Mouse (Mus musculus) hindbrain, postnatal 0 days (tissue): ENCODE results near the gene Maml3. TPM values are rescaled to one million over a fixed set of nuclear protein-coding genes. Genes with fewer than 3 reads are reported as not detected.

Experiments used
- ATAC-seq: fragments of 200-750 bp; cut with Nextera tagmentation; 2 replicates; pipeline ENCODE4 v1.8.0; 2017; ENCODE audit warnings: mild to moderate bottlenecking, moderate TSS enrichment, moderate library complexity
- DNase-seq: peaks from one replicate; pipeline ENCODE4 v3.0.0-alpha.2; 2015; ENCODE audit warnings: low spot score
- H3K27ac ChIP-seq: fragments of 300-500 bp; sonication (generic); 2 replicates; pipeline ENCODE4 v1.5.1; 2014; ENCODE audit warnings: mild to moderate bottlenecking
- H3K27me3 ChIP-seq: fragments of 300-500 bp; sonication (generic); 2 replicates; pipeline ENCODE4 v1.6.1; 2014; ENCODE audit warnings: low read length, mixed read lengths; ENCODE audit not compliant: insufficient read depth
- H3K36me3 ChIP-seq: fragments of 300-500 bp; sonication (generic); 2 replicates; pipeline ENCODE4 v1.6.1; 2014; ENCODE audit warnings: low read length, mixed read lengths; ENCODE audit not compliant: insufficient read depth
- H3K4me1 ChIP-seq: fragments of 300-500 bp; sonication (generic); 2 replicates; pipeline ENCODE4 v1.6.1; 2014; ENCODE audit warnings: antibody characterized with exemption, low read length, mixed read lengths; ENCODE audit not compliant: insufficient read depth
- H3K4me2 ChIP-seq: fragments of 300-500 bp; sonication (generic); 2 replicates; pipeline ENCODE4 v1.6.1; 2014; ENCODE audit warnings: low read depth, mild to moderate bottlenecking, low read length, moderate library complexity, mixed read lengths
- H3K4me3 ChIP-seq: fragments of 300-500 bp; sonication (generic); 2 replicates; pipeline ENCODE4 v1.5.1; 2014; ENCODE audit warnings: low read length
- H3K9ac ChIP-seq: fragments of 300-500 bp; sonication (generic); replicated peaks from 2 replicates; pipeline ENCODE4 v1.6.1; 2014; ENCODE audit warnings: mild to moderate bottlenecking, low read length, moderate library complexity, mixed read lengths
- H3K9me3 ChIP-seq: fragments of 300-500 bp; sonication (generic); 2 replicates; pipeline ENCODE4 v1.6.1; 2016; ENCODE audit warnings: low read length, mixed read lengths
- CTCF ChIP-seq: IDR thresholded peaks from 2 replicates; pipeline ENCODE4 v1.5.1; 2016; ENCODE audit warnings: antibody characterized with exemption, control low read depth, low read depth
- WGBS: fragments of 180-500 bp; shearing (Covaris S2); extraction: QIAGEN DNeasy Blood & Tissue Kit; methylation state at CpG from one replicate; pipeline ENCODE4 v1.1.7; 2014; 5-methylcytosine and 5-hydroxymethylcytosine counted together
- polyA plus RNA-seq: library from polyadenylated mRNA; unstranded; fragments of >200 nt; fragmentation: Nextera tagmentation; extraction: Ambion mirVana; gene quantifications from 2 replicates; pipeline ENCODE4 v1.2.1, GENCODE M21; 2015
- total RNA-seq: library from RNA; depleted of rRNA; stranded (reverse); fragments of >200 nt; gene quantifications from 2 replicates; pipeline ENCODE4 v1.2.3, GENCODE M21; 2014

The Maml3 gene
- total and polyA plus RNA-seq, 2 experiments from 2014 or later, result 4.8 to 18.8 TPM

DNA sequence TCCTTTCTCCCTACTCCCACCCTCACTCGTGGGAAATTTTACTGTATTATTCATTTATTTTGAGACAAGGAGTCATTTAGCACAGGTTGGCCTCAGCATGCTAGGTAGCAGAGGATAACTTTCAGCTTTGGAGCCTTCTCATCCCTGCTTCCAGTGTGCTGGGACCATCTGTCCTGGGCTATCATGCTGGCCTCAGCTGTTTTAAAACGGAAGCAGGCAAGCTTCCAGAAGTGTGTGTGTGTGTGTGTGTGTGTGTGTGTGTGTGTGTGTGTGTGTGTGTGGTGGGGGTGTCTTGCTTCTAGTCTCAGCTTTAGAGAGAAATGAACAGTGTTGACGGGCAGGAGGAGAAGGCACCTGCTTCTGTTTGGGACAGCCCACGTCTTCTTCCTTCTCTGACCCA lies 387.0 kb downstream of the Maml3 start:
- H3K9ac ChIP-seq, result no peak overlapping the region
- ATAC-seq, result 0 out of 2 replicates have a peak, but pooled peaks have one; percentile 2
- no peak overlapping the region for H3K27ac ChIP-seq
- H3K27me3 ChIP-seq, result no peaks in the 10 kb centered on the region
- no peaks in the 10 kb centered on the region for H3K36me3 ChIP-seq
- no peak overlapping the region for H3K4me2 ChIP-seq
- H3K4me3 ChIP-seq, result no peak overlapping the region
- no peak for TF ChIP-seq CTCF
- WGBS, result 71% methylated on average over 4 of the region's 4 CpGs
- no peak for DNase-seq
- no peaks in the 10 kb centered on the region for H3K4me1 ChIP-seq
- no peaks in the 10 kb centered on the region for H3K9me3 ChIP-seq

GRCm38 (mm10) chr3:51717455-51717854 lies 387.4 kb downstream of the Maml3 start:
- no peaks in the 10 kb centered on the region for H3K4me1 ChIP-seq
- no peak overlapping the region for H3K27ac ChIP-seq
- H3K4me3 ChIP-seq, result no peak overlapping the region
- no peak for TF ChIP-seq CTCF
- WGBS, result 76% methylated on average over 3 of the region's 3 CpGs
- H3K4me2 ChIP-seq, result no peak overlapping the region
- no peak for DNase-seq
- H3K9me3 ChIP-seq, result no peaks in the 10 kb centered on the region
- no peak overlapping the region for H3K9ac ChIP-seq
- H3K36me3 ChIP-seq, result no peaks in the 10 kb centered on the region
- ATAC-seq, result no peak
- no peaks in the 10 kb centered on the region for H3K27me3 ChIP-seq

DNA sequence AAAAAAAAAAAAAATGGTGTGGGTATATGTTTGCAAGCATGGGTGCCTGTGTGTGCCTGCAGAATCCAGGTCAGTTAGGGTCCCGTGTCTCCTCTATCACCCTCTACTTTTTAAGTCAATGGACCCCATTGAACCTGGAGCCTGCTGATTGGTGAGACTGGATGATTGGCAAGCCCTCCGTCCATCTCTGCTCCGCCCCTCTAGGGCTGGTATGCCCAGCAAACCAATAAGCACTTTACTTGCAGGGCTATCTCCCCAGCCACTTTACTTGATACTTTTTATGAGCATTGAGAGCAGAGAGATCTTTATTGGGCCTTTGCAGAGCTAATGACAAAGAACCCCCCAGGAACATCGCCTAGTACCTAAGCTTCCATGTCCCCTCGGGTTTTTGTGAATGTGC lies 390.4 kb downstream of the Maml3 start:
- no peaks in the 10 kb centered on the region for H3K27me3 ChIP-seq
- no peak overlapping the region for H3K4me2 ChIP-seq
- no peak overlapping the region for H3K4me3 ChIP-seq
- ATAC-seq, result no peak
- TF ChIP-seq CTCF, result no peak
- no peak for DNase-seq
- H3K4me1 ChIP-seq, result no peaks in the 10 kb centered on the region
- H3K36me3 ChIP-seq, result no peaks in the 10 kb centered on the region
- no peaks in the 10 kb centered on the region for H3K9me3 ChIP-seq
- no peak overlapping the region for H3K9ac ChIP-seq
- H3K27ac ChIP-seq, result no peak overlapping the region
- WGBS, result 77% methylated on average over 5 of the region's 5 CpGs

- Histone ChIP-seq H3K4me3 (no peak overlapping the region), H3K27ac (no peak overlapping the region), H3K4me2 (no peak overlapping the region), H3K4me1 (no peaks in the 10 kb centered on the region; the same call in 1 of the 2 replicates), H3K9me3 (no peaks in the 10 kb centered on the region), H3K27me3 (no peaks in the 10 kb centered on the region), H3K36me3 (no peaks in the 10 kb centered on the region), H3K9ac (no peak overlapping the region)
- TF ChIP-seq CTCF, result no peak
- DNase-seq (no peak), ATAC-seq (no peak)
- 24% methylated on average over 8 of the region's 8 CpGs for WGBS
These were observed 391.6 kb downstream of the Maml3 start for GRCm38 (mm10) chr3:51713233-51713632.

- WGBS, result 57% methylated on average over 3 of the region's 3 CpGs
- DNase-seq, result no peak
- no peak overlapping the region for H3K9ac ChIP-seq
- H3K27ac ChIP-seq, result no peak overlapping the region
- H3K27me3 ChIP-seq, result no peaks in the 10 kb centered on the region
- TF ChIP-seq CTCF, result no peak
- H3K4me2 ChIP-seq, result no peak overlapping the region
- no peak for ATAC-seq
- no peak overlapping the region for H3K4me3 ChIP-seq
- H3K36me3 ChIP-seq, result no peaks in the 10 kb centered on the region
- no peaks in the 10 kb centered on the region; the same call in 1 of the 2 replicates for H3K4me1 ChIP-seq
- no peaks in the 10 kb centered on the region for H3K9me3 ChIP-seq
These were observed 392.5 kb downstream of the Maml3 start for GRCm38 (mm10) chr3:51712382-51712781.

- ATAC-seq (peak; percentile 83), DNase-seq (peak; percentile 87)
- H3K9me3 ChIP-seq, result no peaks in the 10 kb centered on the region
- WGBS, result 45% methylated on average over 21 of the region's 21 CpGs
- H3K9ac ChIP-seq, result no peak overlapping the region
- no peaks in the 10 kb centered on the region for H3K27me3 ChIP-seq
- no peaks in the 10 kb centered on the region for H3K36me3 ChIP-seq
- peak overlapping the region; percentile 69 for H3K27ac ChIP-seq
- no peaks in the 10 kb centered on the region; the same call in 1 of the 2 replicates for H3K4me1 ChIP-seq
- no peak for TF ChIP-seq CTCF
- peak overlapping the region; percentile 39 for H3K4me2 ChIP-seq
- H3K4me3 ChIP-seq, result no peak overlapping the region
These were observed 396.0 kb downstream of the Maml3 start for GRCm38 (mm10) chr3:51708746-51709411.

DNA sequence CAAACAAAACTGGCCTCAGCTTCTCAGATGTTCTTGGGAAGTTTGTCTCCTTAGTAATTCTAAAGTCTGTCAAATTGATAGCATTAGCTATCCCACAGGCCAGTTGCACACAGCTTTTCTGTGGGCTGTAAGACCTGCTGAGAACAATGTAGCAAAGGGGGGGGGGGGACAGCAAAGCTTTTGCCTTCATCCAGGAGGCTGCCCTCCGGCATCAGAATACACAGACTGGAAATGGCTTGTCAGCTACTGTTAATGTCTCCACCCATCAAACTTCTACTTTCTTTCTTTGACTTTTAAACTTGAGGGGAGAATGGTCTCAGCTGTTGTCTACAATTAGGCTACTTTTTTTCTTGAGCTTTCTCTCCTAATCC lies 396.5 kb downstream of the Maml3 start:
- 32% methylated on average over 1 of the region's 1 CpGs for WGBS
- no peak for TF ChIP-seq CTCF
- no peaks in the 10 kb centered on the region; the same call in 1 of the 2 replicates for H3K4me1 ChIP-seq
- ATAC-seq (no peak; the same call in 1 of the 2 replicates), DNase-seq (no peak)
- no peak overlapping the region for H3K4me3 ChIP-seq
- 0 out of 2 replicates have a peak overlapping the region, but pooled peaks have one; percentile 69 for H3K27ac ChIP-seq
- H3K4me2 ChIP-seq, result peak overlapping the region; percentile 39; the same call in 1 of the 2 replicates
- H3K9me3 ChIP-seq, result no peaks in the 10 kb centered on the region
- H3K27me3 ChIP-seq, result no peaks in the 10 kb centered on the region
- no peaks in the 10 kb centered on the region for H3K36me3 ChIP-seq
- no peak overlapping the region for H3K9ac ChIP-seq
